Mouse (Mus musculus): ENCODE results near the gene Dhx38.

Gene Dhx38

GRCm38 (mm10) chr8:109565498-109566333 is at the start of gene Dhx38, which contains the start of gene Txnl4b:
Dhx38 (minus strand) TSS chr8:109565861.
Txnl4b (plus strand) TSS chr8:109565892.
- DNase-seq (ENCODE audit: low read depth, low spot score) = peak; percentile 99

GRCm38 (mm10) chr8:109614243-109615210 is 48.9 kb upstream of the Dhx38 start, which contains the start of gene Pkd1l3:
Pkd1l3 (plus strand) TSS chr8:109614517.
- no peak for DNase-seq (ENCODE audit: low read depth, low spot score)

GRCm38 (mm10) chr8:109609153-109609502 is 43.5 kb upstream of the Dhx38 start:
- peak; percentile 9 for DNase-seq (ENCODE audit: low read depth, low spot score)

- peak; percentile 96 for DNase-seq (ENCODE audit: low read depth, low spot score)
Observed at GRCm38 (mm10) chr8:109608271-109609152, 42.9 kb upstream of the Dhx38 start, which contains the start of gene Dhodh. Dhodh (minus strand) TSS chr8:109608673.

- peak; percentile 21 for DNase-seq (ENCODE audit: low read depth, low spot score)
Observed at GRCm38 (mm10) chr8:109607650-109608049, 42.0 kb upstream of the Dhx38 start.

GRCm38 (mm10) chr8:109606725-109607124 is 41.1 kb upstream of the Dhx38 start:
- DNase-seq (ENCODE audit: low read depth, low spot score) = no peak

- peak; percentile 63 for DNase-seq (ENCODE audit: low read depth, low spot score)
Observed at GRCm38 (mm10) chr8:109595854-109596253, 30.2 kb upstream of the Dhx38 start.

- peak; percentile 11 for DNase-seq (ENCODE audit: low read depth, low spot score)
Observed at GRCm38 (mm10) chr8:109593117-109593788, 27.6 kb upstream of the Dhx38 start.

- DNase-seq (ENCODE audit: low read depth, low spot score) = no peak
Observed at GRCm38 (mm10) chr8:109592164-109592563, 26.5 kb upstream of the Dhx38 start.

- no peak for DNase-seq (ENCODE audit: low read depth, low spot score)
Observed at GRCm38 (mm10) chr8:109591367-109591766, 25.7 kb upstream of the Dhx38 start.

GRCm38 (mm10) chr8:109590901-109591300 is 25.2 kb upstream of the Dhx38 start:
- DNase-seq (ENCODE audit: low read depth, low spot score) = no peak

- DNase-seq (ENCODE audit: low read depth, low spot score) = peak; percentile 8
Observed at GRCm38 (mm10) chr8:109586972-109587504, 21.4 kb upstream of the Dhx38 start.

GRCm38 (mm10) chr8:109585652-109586051 is 20.0 kb upstream of the Dhx38 start:
- DNase-seq (ENCODE audit: low read depth, low spot score) = no peak

GRCm38 (mm10) chr8:109584830-109585229 is 19.2 kb upstream of the Dhx38 start:
- DNase-seq (ENCODE audit: low read depth, low spot score) = no peak

- DNase-seq (ENCODE audit: low read depth, low spot score) = no peak
Observed at GRCm38 (mm10) chr8:109584293-109584692, 18.6 kb upstream of the Dhx38 start.

- DNase-seq (ENCODE audit: low read depth, low spot score) = no peak
Observed at GRCm38 (mm10) chr8:109578900-109579301, 13.2 kb upstream of the Dhx38 start, which contains the start of gene Hp. Hp (minus strand) TSS chr8:109579172.

- no peak for DNase-seq (ENCODE audit: low read depth, low spot score)
Observed at GRCm38 (mm10) chr8:109576311-109576710, 10.7 kb upstream of the Dhx38 start.

GRCm38 (mm10) chr8:109571139-109571538 is 5.5 kb upstream of the Dhx38 start:
- DNase-seq (ENCODE audit: low read depth, low spot score) = no peak

GRCm38 (mm10) chr8:109564766-109565165 is 895 bp downstream of the Dhx38 start:
- no peak for DNase-seq (ENCODE audit: low read depth, low spot score)

- no peak for DNase-seq (ENCODE audit: low read depth, low spot score)
Observed at GRCm38 (mm10) chr8:109563881-109564280, 1.8 kb downstream of the Dhx38 start.
